Mouse (Mus musculus) spleen, postnatal 10 days (tissue): Measurements from ENCODE around the gene Tas2r118.

Experiments
- DNase-seq, 2 experiments: peaks; one replicate each; pipeline ENCODE4 v3.0.0; 2021 to 2022; ENCODE audit warnings: low spot score in 2 of 2

Gene Tas2r118

GRCm38 (mm10) chr6:23969960-23970359 lies at the start of gene Tas2r118:
Gene Tas2r118, minus strand, starts transcription at chr6:23970060.
- no peak for DNase-seq

GRCm38 (mm10) chr6:24018320-24018719 lies 48.5 kb upstream of the Tas2r118 start:
- DNase-seq: no peak

GRCm38 (mm10) chr6:23993276-23993675 lies 23.4 kb upstream of the Tas2r118 start:
- no peak for DNase-seq

- DNase-seq: no peak
These were observed 21.0 kb upstream of the Tas2r118 start for GRCm38 (mm10) chr6:23990687-23991387.

GRCm38 (mm10) chr6:23986293-23986692 lies 16.4 kb upstream of the Tas2r118 start:
- DNase-seq: no peak

- no peak for DNase-seq
These were observed 2.9 kb downstream of the Tas2r118 start for GRCm38 (mm10) chr6:23966980-23967379.

GRCm38 (mm10) chr6:23965925-23966324 lies 3.9 kb downstream of the Tas2r118 start:
- DNase-seq: no peak

GRCm38 (mm10) chr6:23963741-23964140 lies 6.1 kb downstream of the Tas2r118 start:
- no peak for DNase-seq

GRCm38 (mm10) chr6:23940776-23941175 lies 29.1 kb downstream of the Tas2r118 start:
- no peak for DNase-seq

- no peak for DNase-seq
These were observed 31.0 kb downstream of the Tas2r118 start for GRCm38 (mm10) chr6:23938575-23939488.

GRCm38 (mm10) chr6:23936414-23936813 lies 33.4 kb downstream of the Tas2r118 start:
- DNase-seq: no peak

- DNase-seq: no peak
These were observed 46.1 kb downstream of the Tas2r118 start for GRCm38 (mm10) chr6:23923806-23924205.
